Mouse (Mus musculus): ENCODE data around the gene Tmem25. TPM values are rescaled to one million over a fixed set of nuclear protein-coding genes. Genes with fewer than 3 reads are reported as not detected.

Tmem25 gene
- polyA plus RNA-seq, 1 experiment from 2014 or later = 4.9 TPM

GRCm38 (mm10) chr9:44807778-44808177 is 8.7 kb upstream of the Tmem25 start:
- no peak overlapping the region for H3K9ac ChIP-seq
- H3K4me1 ChIP-seq = no peaks in the 10 kb centered on the region
- peaks cover 80% of the 10 kb centered on the region for H3K36me3 ChIP-seq
- WGBS = 93% methylated on average over 10 of the region's 10 CpGs
- H3K9me3 ChIP-seq = no peaks in the 10 kb centered on the region
- no peak overlapping the region for H3K4me3 ChIP-seq
- ATAC-seq (ENCODE audit: low FRiP score, low read depth) = no peak
- no peak overlapping the region for H3K27ac ChIP-seq
- H3K27me3 ChIP-seq = no peaks in the 10 kb centered on the region
- no peak overlapping the region for H3K4me2 ChIP-seq (replicated peaks)

- no peaks in the 10 kb centered on the region for H3K4me1 ChIP-seq
- no peak for ATAC-seq (ENCODE audit: low FRiP score, low read depth)
- no peak overlapping the region for H3K4me3 ChIP-seq
- H3K9ac ChIP-seq = no peak overlapping the region
- no peaks in the 10 kb centered on the region for H3K27me3 ChIP-seq
- 77% methylated on average over 5 of the region's 5 CpGs for WGBS
- H3K36me3 ChIP-seq = peaks cover 75% of the 10 kb centered on the region
- no peak overlapping the region for H3K27ac ChIP-seq
- no peaks in the 10 kb centered on the region for H3K9me3 ChIP-seq
- H3K4me2 ChIP-seq (replicated peaks) = no peak overlapping the region
Measured at GRCm38 (mm10) chr9:44807141-44807540, 8.0 kb upstream of the Tmem25 start.

DNA sequence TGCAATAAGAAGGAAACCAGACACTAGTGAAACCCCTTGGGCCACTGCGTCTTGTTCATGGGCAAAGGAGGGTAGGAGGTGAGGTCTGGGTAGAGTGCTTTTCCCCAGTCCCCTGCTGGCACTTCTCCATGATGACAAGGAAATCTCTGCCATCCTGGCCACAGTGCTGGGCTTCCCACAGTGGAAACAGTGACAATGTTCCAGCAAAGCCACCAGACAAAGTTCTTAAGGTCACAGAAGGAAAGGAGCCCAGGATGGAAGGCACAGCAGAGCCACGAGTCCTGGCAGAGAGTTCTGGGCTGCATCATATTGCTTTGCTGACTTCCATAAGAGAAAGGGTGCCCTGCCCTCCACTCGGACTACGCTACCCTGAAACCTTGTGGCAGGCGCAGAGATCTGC is 6.4 kb upstream of the Tmem25 start:
- H3K9ac ChIP-seq = no peak overlapping the region
- H3K4me3 ChIP-seq = no peak overlapping the region
- H3K27ac ChIP-seq = no peak overlapping the region
- H3K27me3 ChIP-seq = peaks cover 10% of the 10 kb centered on the region; the same call in 1 of the 2 replicates
- peaks cover 59% of the 10 kb centered on the region for H3K36me3 ChIP-seq
- no peak for ATAC-seq (ENCODE audit: low FRiP score, low read depth)
- no peak overlapping the region for H3K4me2 ChIP-seq (replicated peaks)
- H3K4me1 ChIP-seq = no peaks in the 10 kb centered on the region
- WGBS = 87% methylated on average over 5 of the region's 5 CpGs
- no peaks in the 10 kb centered on the region for H3K9me3 ChIP-seq

GRCm38 (mm10) chr9:44804678-44805077 is 5.6 kb upstream of the Tmem25 start:
- H3K36me3 ChIP-seq = peaks cover 50% of the 10 kb centered on the region
- 89% methylated on average over 10 of the region's 10 CpGs for WGBS
- H3K9me3 ChIP-seq = no peaks in the 10 kb centered on the region
- peaks cover 7% of the 10 kb centered on the region; the same call in 1 of the 2 replicates for H3K4me1 ChIP-seq
- no peak overlapping the region for H3K4me3 ChIP-seq
- no peak for ATAC-seq (ENCODE audit: low FRiP score, low read depth)
- H3K9ac ChIP-seq = no peak overlapping the region
- H3K27me3 ChIP-seq = peaks cover 17% of the 10 kb centered on the region; the same call in 1 of the 2 replicates
- H3K4me2 ChIP-seq (replicated peaks) = no peak overlapping the region
- H3K27ac ChIP-seq = no peak overlapping the region

- Histone ChIP-seq H3K36me3 (peaks cover 33% of the 10 kb centered on the region), H3K4me1 (peaks cover 14% of the 10 kb centered on the region), H3K27ac (no peak within 1 kb of the TSS), H3K9ac (no peak within 1 kb of the TSS), H3K4me2 (replicated peaks) (no peak within 1 kb of the TSS), H3K27me3 (peaks cover 27% of the 10 kb centered on the region), H3K4me3 (no peak within 1 kb of the TSS), H3K9me3 (no peaks in the 10 kb centered on the region)
- 79% methylated on average over 4 of the region's 4 CpGs for WGBS
- ATAC-seq (ENCODE audit: low FRiP score, low read depth) = no peak
Measured at GRCm38 (mm10) chr9:44802808-44803450, 3.8 kb upstream of the Tmem25 start, which contains the start of gene Ttc36. Gene Ttc36, minus strand, starts transcription at chr9:44803072.

DNA sequence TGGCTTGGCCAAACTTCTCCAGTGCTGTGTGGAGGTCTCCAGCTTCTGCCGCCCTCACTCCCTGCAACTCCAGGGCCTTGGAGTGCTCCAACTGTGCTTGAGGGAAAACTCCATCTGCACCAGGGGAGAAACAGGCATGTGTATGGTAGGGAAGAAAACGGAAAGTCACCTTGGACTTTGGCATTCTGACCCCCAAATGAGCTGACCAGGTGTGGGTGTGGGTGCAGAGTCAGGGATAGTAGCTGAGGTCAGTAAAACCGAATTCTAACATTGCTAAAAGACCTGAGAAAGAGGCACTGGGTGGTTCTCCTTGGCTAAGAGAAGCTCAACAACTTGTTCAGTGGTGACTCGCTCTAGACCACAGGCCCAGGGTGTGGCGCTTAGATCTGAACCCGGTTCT is 2.6 kb upstream of the Tmem25 start:
- Histone ChIP-seq H3K36me3 (peaks cover 20% of the 10 kb centered on the region), H3K4me2 (replicated peaks) (no peak overlapping the region), H3K4me1 (peaks cover 14% of the 10 kb centered on the region), H3K9ac (no peak overlapping the region), H3K9me3 (no peaks in the 10 kb centered on the region), H3K27ac (no peak overlapping the region), H3K27me3 (peaks cover 35% of the 10 kb centered on the region), H3K4me3 (no peak overlapping the region)
- no peak for ATAC-seq (ENCODE audit: low FRiP score, low read depth)
- WGBS = 78% methylated on average over 6 of the region's 6 CpGs

- peaks cover 14% of the 10 kb centered on the region for H3K4me1 ChIP-seq
- no peak overlapping the region for H3K27ac ChIP-seq
- ATAC-seq (ENCODE audit: low FRiP score, low read depth) = no peak
- WGBS = 43% methylated on average over 9 of the region's 9 CpGs
- H3K9ac ChIP-seq = peak overlapping the region; percentile 72; the same call in 1 of the 2 replicates
- peak overlapping the region; percentile 66 for H3K4me3 ChIP-seq
- no peaks in the 10 kb centered on the region for H3K9me3 ChIP-seq
- H3K36me3 ChIP-seq = peaks cover 5% of the 10 kb centered on the region; the same call in 1 of the 2 replicates
- H3K27me3 ChIP-seq = peaks cover 38% of the 10 kb centered on the region
- H3K4me2 ChIP-seq (replicated peaks) = peak overlapping the region; percentile 94
Measured at GRCm38 (mm10) chr9:44799958-44800324, 834 bp upstream of the Tmem25 start.

- 42% methylated on average over 7 of the region's 7 CpGs for WGBS
Measured at GRCm38 (mm10) chr9:44798298-44798697, 809 bp downstream of the Tmem25 start.

GRCm38 (mm10) chr9:44792842-44793241 is 6.3 kb downstream of the Tmem25 start:
- ATAC-seq (ENCODE audit: low FRiP score, low read depth) = no peak
- H3K4me2 ChIP-seq (replicated peaks) = no peak overlapping the region
- H3K4me1 ChIP-seq = 0 out of 2 replicates have a peak, but pooled peaks cover 7% of the 10 kb centered on the region
- no peak overlapping the region for H3K4me3 ChIP-seq
- peaks cover 48% of the 10 kb centered on the region for H3K36me3 ChIP-seq
- H3K9ac ChIP-seq = no peak overlapping the region
- no peaks in the 10 kb centered on the region for H3K9me3 ChIP-seq
- 63% methylated on average over 9 of the region's 9 CpGs for WGBS
- no peak overlapping the region; the same call in 1 of the 2 replicates for H3K27ac ChIP-seq
- peaks cover 10% of the 10 kb centered on the region for H3K27me3 ChIP-seq

More at GRCm38 (mm10) chr9:44798298-44798697, 809 bp downstream of the Tmem25 start:
- Histone ChIP-seq H3K9me3 (no peaks in the 10 kb centered on the region), H3K9ac (peak overlapping the region; percentile 72; the same call in 1 of the 2 replicates), H3K27ac (no peak overlapping the region), H3K4me1 (peaks cover 14% of the 10 kb centered on the region), H3K4me3 (peak overlapping the region; percentile 66), H3K27me3 (peaks cover 38% of the 10 kb centered on the region), H3K4me2 (replicated peaks) (peak overlapping the region; percentile 94), H3K36me3 (no peaks in the 10 kb centered on the region)
- no peak for ATAC-seq (ENCODE audit: low FRiP score, low read depth)

DNA sequence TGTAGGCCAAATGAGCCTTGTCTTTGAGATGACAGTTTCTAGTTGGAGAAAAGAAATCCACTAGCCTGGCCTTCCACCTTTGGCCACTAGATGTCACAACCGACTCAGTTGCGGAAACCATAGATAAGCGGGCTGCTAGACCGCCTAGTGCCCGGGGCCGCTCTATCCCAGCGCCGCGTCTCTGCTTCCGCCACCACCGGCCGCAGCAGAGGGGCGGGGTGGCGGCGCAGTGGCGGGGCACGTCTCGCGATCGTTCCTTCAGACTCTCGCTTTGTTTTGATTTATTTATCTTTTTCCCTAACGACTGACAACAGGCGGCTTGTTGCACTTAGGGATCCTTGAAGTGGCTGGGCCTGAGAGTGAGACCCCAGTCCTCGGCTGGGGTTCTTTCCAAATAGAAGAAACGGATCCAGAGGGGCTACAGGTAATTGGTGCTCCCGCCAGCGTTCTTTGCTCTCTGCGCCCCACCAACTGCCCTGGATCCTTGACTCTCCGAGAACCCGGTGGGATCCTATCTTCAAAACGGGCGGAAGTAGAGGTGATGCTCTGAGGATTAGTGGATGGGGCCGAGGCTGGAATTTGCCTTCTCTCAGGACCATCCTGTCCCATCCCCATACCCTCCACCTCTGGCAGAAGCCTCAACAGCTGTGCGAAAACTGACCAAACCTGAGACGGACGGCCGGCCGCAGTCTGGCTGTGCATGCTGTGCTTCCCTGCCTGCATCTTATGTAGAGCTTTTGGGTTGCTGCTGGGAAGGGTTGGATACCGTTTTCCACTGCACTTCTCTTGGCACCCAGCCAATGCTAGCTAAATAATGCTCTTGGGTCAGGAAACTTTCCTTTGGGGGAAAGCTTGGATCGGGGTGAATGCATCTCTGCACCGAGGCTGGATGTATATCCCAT is 26.1 kb downstream of the Tmem25 start:
- peaks cover 29% of the 10 kb centered on the region for H3K36me3 ChIP-seq
- peak overlapping the region; percentile 88 for H3K27ac ChIP-seq
- WGBS = under 1% methylated on average over 41 of the region's 41 CpGs
- H3K9ac ChIP-seq = peak overlapping the region; percentile 92
- peak; percentile 99 for ATAC-seq (ENCODE audit: low FRiP score, low read depth)
- H3K4me1 ChIP-seq = peaks cover 10% of the 10 kb centered on the region
- H3K4me2 ChIP-seq (replicated peaks) = peak overlapping the region; percentile 78
- H3K9me3 ChIP-seq = no peaks in the 10 kb centered on the region
- no peaks in the 10 kb centered on the region for H3K27me3 ChIP-seq
- peak overlapping the region; percentile 72 for H3K4me3 ChIP-seq

DNA sequence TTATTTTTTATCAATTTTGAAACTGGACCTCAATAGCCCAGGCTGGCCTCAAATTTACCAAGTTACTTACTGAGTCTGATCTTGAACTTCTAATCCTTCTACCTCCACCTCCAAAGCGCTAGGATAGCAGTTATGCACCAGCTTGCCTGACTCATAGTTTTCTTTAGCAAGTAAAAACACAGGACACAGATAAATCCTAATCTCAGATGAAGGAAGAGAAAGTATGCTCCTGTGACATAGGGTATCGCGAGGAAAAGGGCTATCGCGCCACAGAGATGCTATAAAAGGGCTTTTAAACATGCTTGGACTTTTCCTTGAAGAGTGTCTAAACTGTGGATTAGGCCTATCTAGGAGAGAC is 26.7 kb downstream of the Tmem25 start:
- Histone ChIP-seq H3K4me2 (replicated peaks) (no peak overlapping the region), H3K27ac (no peak overlapping the region), H3K36me3 (peaks cover 28% of the 10 kb centered on the region), H3K9me3 (no peaks in the 10 kb centered on the region), H3K27me3 (no peaks in the 10 kb centered on the region), H3K4me3 (no peak overlapping the region), H3K9ac (no peak overlapping the region), H3K4me1 (peaks cover 10% of the 10 kb centered on the region)
- no peak for ATAC-seq (ENCODE audit: low FRiP score, low read depth)
- WGBS = 32% methylated on average over 5 of the region's 5 CpGs

GRCm38 (mm10) chr9:44771376-44771775 is 27.7 kb downstream of the Tmem25 start:
- Histone ChIP-seq H3K4me1 (peaks cover 12% of the 10 kb centered on the region), H3K27me3 (no peaks in the 10 kb centered on the region), H3K9ac (no peak overlapping the region), H3K4me2 (replicated peaks) (no peak overlapping the region), H3K4me3 (no peak overlapping the region), H3K27ac (no peak overlapping the region), H3K36me3 (peaks cover 19% of the 10 kb centered on the region), H3K9me3 (no peaks in the 10 kb centered on the region)
- ATAC-seq (ENCODE audit: low FRiP score, low read depth) = no peak
- WGBS = 89% methylated on average over 5 of the region's 5 CpGs
